Mouse (Mus musculus): ENCODE results near the gene 3110001I22Rik. TPM values are rescaled to one million over a fixed set of nuclear protein-coding genes. Genes with fewer than 3 reads are reported as not detected.
A peak's percentile ranks its signal among the peaks of the same experiment; 100 is the strongest.
"Not testable (repeated sequence)": the region's sequence is repeated elsewhere in the genome, so short reads cannot be mapped to it uniquely, and the experiment has no call there.

3110001I22Rik gene
- total and polyA plus RNA-seq, 2 experiments from 2014 or later = 1.6 to 12.4 TPM

DNA sequence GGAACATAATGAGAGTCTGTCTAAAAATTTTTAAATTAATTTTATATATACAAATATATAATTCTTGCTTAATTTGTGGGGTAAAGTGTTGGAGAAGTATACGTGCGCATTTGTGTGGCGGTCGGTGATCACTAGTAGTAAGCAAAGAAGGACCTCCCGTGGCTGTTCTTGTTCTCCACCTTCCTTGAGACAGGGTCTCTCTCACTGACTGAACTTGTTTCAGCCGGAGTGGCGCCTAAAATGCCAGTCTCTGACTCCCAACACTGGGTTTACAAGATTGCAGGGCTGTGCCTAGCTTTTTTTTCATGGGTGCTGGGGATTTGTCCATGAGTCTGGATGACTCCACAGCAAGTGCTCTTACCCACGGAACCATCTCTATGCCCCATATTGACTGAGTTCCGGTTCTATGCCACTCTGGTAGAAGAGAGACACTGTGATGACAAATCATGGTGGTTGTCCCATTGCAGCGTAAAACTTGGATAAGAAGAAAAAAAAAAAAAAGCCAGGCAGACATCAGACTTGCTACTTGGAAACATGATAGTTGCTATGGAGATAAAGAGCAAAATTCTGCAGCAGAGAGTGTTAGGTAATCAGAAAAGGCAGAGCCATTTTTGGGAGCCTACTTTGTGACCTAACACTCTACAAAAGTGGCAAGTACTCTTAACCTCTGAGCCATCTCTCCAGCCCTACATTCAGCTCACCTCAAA lies 3.2 kb upstream of the 3110001I22Rik start:
- TF ChIP-seq CTCF (IDR thresholded peaks at IDR 0.05; ENCODE audit: low read depth) = no peak
- H3K4me1 ChIP-seq (ENCODE audit: control insufficient read depth, insufficient read depth) = peaks cover 22% of the 10 kb centered on the region
- 0 out of 2 replicates have a peak overlapping the region, but pooled peaks have one; percentile 71 for H3K9ac ChIP-seq (replicated peaks; ENCODE audit: low read depth, low read length)
- peak overlapping the region; percentile 81 for H3K27ac ChIP-seq (ENCODE audit: low read depth)
- DNase-seq (ENCODE audit: low spot score) = no peak
- H3K36me3 ChIP-seq (replicated peaks; ENCODE audit: control insufficient read depth, insufficient read depth, low read length) = peaks cover 16% of the 10 kb centered on the region; the same call in 1 of the 2 replicates
- 66% methylated on average over 10 of the region's 10 CpGs for WGBS
- ATAC-seq (ENCODE audit: insufficient read depth, low read depth) = no peak
- H3K4me3 ChIP-seq (ENCODE audit: low read depth, low read length) = peak overlapping the region; percentile 89
- no peaks in the 10 kb centered on the region for H3K27me3 ChIP-seq (ENCODE audit: control insufficient read depth, insufficient read depth, low read length)
- peak overlapping the region; percentile 93 for H3K4me2 ChIP-seq (ENCODE audit: low read depth, low read length)
- no peaks in the 10 kb centered on the region for H3K9me3 ChIP-seq (replicated peaks; ENCODE audit: control insufficient read depth, low read length)

DNA sequence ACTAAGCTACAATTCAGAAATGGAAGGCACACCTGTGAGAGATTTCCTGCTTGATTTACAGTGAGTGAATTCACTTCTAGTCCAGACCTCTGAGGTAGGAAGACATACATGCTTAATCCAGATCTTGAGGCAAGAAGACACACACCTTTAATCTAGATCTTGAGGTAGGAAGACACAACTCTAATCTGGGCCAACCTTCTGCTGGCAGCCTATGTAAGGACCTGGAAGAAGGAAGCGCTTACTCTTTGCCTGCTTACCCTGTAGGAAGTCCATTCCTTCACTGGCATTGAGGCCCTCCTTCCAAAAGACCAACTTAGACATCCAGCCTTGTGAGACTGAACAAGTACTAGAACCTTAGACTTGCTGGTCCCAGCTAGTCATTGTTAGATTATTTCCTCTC lies 2.4 kb upstream of the 3110001I22Rik start:
- Histone ChIP-seq H3K4me1 (ENCODE audit: control insufficient read depth, insufficient read depth) (peaks cover 22% of the 10 kb centered on the region), H3K36me3 (replicated peaks; ENCODE audit: control insufficient read depth, insufficient read depth, low read length) (peaks cover 13% of the 10 kb centered on the region; the same call in 1 of the 2 replicates), H3K27me3 (ENCODE audit: control insufficient read depth, insufficient read depth, low read length) (no peaks in the 10 kb centered on the region), H3K9me3 (replicated peaks; ENCODE audit: control insufficient read depth, low read length) (no peaks in the 10 kb centered on the region), H3K4me3 (ENCODE audit: low read depth, low read length) (no peak overlapping the region), H3K4me2 (ENCODE audit: low read depth, low read length) (no peak overlapping the region), H3K9ac (replicated peaks; ENCODE audit: low read depth, low read length) (no peak overlapping the region), H3K27ac (ENCODE audit: low read depth) (no peak overlapping the region)
- WGBS = 83% methylated on average over 1 of the region's 1 CpGs
- no peak for DNase-seq (ENCODE audit: low spot score)
- TF ChIP-seq CTCF (IDR thresholded peaks at IDR 0.05; ENCODE audit: low read depth) = no peak
- no peak for TF ChIP-seq EP300 (IDR thresholded peaks at IDR 0.05; ENCODE audit: low read depth)
- ATAC-seq (ENCODE audit: insufficient read depth, low read depth) = no peak

DNA sequence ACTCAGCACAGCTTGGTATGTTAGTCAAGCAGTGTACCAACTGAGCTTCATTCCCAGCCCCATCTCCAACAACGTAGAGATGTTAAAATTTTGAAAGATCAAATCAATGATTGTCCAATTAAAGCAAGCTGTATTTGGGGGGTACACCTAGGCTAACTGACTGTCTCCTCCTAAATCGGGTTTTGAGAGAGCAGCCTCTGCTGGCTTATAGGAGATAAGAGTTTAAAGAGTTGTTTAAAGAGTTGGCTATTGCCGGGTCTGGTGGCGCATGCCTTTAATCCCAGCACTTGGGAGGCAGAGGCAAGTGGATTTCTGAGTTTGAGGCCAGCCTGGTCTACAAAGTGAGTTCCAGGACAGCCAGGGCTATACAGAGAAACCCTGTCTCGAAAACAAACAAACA lies 833 bp upstream of the 3110001I22Rik start:
- not testable (repeated sequence) for H3K27ac ChIP-seq (ENCODE audit: low read depth); ATAC-seq (ENCODE audit: insufficient read depth, low read depth); DNase-seq (ENCODE audit: low spot score); H3K36me3 ChIP-seq (replicated peaks; ENCODE audit: control insufficient read depth, insufficient read depth, low read length); H3K9me3 ChIP-seq (replicated peaks; ENCODE audit: control insufficient read depth, low read length); H3K27me3 ChIP-seq (ENCODE audit: control insufficient read depth, insufficient read depth, low read length); H3K9ac ChIP-seq (replicated peaks; ENCODE audit: low read depth, low read length); H3K4me3 ChIP-seq (ENCODE audit: low read depth, low read length)
- peak overlapping the region; percentile 86; the same call in 1 of the 2 replicates for H3K4me2 ChIP-seq (ENCODE audit: low read depth, low read length)
- H3K4me1 ChIP-seq (ENCODE audit: control insufficient read depth, insufficient read depth) = peaks cover 22% of the 10 kb centered on the region
- WGBS = 68% methylated on average over 5 of the region's 5 CpGs

DNA sequence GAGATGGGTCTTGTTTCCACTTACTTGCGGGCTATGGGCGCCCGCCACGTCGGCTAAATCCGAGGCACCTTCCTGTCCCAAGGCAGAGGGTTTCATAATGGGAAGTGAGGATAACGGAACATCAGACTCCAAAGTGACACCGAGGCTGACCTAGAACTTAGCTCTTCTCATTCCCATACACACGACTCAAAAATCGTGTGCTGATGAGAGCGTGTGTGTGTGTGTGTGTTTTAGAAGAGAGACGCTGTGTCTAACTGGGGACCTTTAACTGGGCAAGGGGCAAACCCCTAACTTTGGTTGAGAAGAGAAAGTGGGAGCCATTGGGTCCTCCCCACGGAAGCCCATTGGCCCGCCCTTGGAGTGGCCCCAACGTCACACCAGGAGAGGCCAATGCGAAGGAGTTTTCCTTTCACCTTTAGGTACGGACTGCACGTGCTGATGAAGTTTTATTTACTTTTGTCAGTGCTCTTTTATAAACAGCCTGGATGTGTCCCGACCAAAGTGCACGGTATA lies 713 bp downstream of the 3110001I22Rik start:
- Histone ChIP-seq H3K4me3 (ENCODE audit: low read depth, low read length) (peak overlapping the region; percentile 99), H3K36me3 (replicated peaks; ENCODE audit: control insufficient read depth, insufficient read depth, low read length) (peaks cover 12% of the 10 kb centered on the region), H3K4me1 (ENCODE audit: control insufficient read depth, insufficient read depth) (peaks cover 15% of the 10 kb centered on the region), H3K27ac (ENCODE audit: low read depth) (peak overlapping the region; percentile 94), H3K27me3 (ENCODE audit: control insufficient read depth, insufficient read depth, low read length) (no peaks in the 10 kb centered on the region), H3K4me2 (ENCODE audit: low read depth, low read length) (peak overlapping the region; percentile 86), H3K9me3 (replicated peaks; ENCODE audit: control insufficient read depth, low read length) (no peaks in the 10 kb centered on the region), H3K9ac (replicated peaks; ENCODE audit: low read depth, low read length) (peak overlapping the region; percentile 98)
- under 1% methylated on average over 20 of the region's 20 CpGs for WGBS
- TF ChIP-seq CTCF (IDR thresholded peaks at IDR 0.05; ENCODE audit: low read depth) (no peak), EP300 (IDR thresholded peaks at IDR 0.05; ENCODE audit: low read depth) (no peak)
- peak; percentile 43 for ATAC-seq (ENCODE audit: insufficient read depth, low read depth)
- DNase-seq (ENCODE audit: low spot score) = peak; percentile 70

DNA sequence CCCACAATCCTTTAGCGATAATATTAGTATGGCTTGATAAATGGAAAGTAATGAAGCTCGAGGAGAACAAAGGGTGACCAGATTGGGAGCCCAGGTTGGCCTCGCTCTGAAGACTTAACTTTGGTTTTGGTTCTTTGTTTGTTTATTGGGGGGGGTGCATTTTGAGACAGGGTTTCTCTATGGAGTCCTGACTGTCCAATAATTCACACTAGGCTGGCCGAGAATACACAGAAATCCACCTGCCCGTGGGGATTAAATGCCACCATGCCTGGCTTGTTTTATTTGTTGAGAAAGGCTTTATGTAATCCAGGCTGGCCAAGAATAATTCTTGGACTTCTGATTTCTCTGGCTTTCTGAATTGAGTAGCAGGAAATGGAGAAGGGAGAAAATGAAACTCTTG lies 1.4 kb downstream of the 3110001I22Rik start:
- DNase-seq (ENCODE audit: low spot score) (no peak), ATAC-seq (ENCODE audit: insufficient read depth, low read depth) (no peak)
- Histone ChIP-seq H3K9me3 (replicated peaks; ENCODE audit: control insufficient read depth, low read length) (no peaks in the 10 kb centered on the region), H3K27ac (ENCODE audit: low read depth) (no peak overlapping the region), H3K4me1 (ENCODE audit: control insufficient read depth, insufficient read depth) (peaks cover 13% of the 10 kb centered on the region), H3K27me3 (ENCODE audit: control insufficient read depth, insufficient read depth, low read length) (no peaks in the 10 kb centered on the region), H3K36me3 (replicated peaks; ENCODE audit: control insufficient read depth, insufficient read depth, low read length) (peaks cover 16% of the 10 kb centered on the region), H3K4me3 (ENCODE audit: low read depth, low read length) (peak overlapping the region; percentile 99; the same call in 1 of the 2 replicates), H3K4me2 (ENCODE audit: low read depth, low read length) (peak overlapping the region; percentile 86), H3K9ac (replicated peaks; ENCODE audit: low read depth, low read length) (no peak overlapping the region)
- 79% methylated on average over 5 of the region's 5 CpGs for WGBS
- no peak for TF ChIP-seq CTCF (IDR thresholded peaks at IDR 0.05; ENCODE audit: low read depth)
- no peak for TF ChIP-seq EP300 (IDR thresholded peaks at IDR 0.05; ENCODE audit: low read depth)

Data from heart, postnatal 0 days (tissue).